Mouse (Mus musculus) common myeloid progenitor, adult 5-6 weeks (primary cell): ENCODE data around the gene Gramd4. TPM values are rescaled to one million over a fixed set of nuclear protein-coding genes. Genes with fewer than 3 reads are reported as not detected.

Experiments
- ATAC-seq: replicated peaks from 2 replicates; pipeline ENCODE4 v1.8.0; 2016; ENCODE audit warnings: low read depth, mild to moderate bottlenecking, moderate TSS enrichment, inconsistent platforms; ENCODE audit not compliant: poor library complexity, severe bottlenecking
- total RNA-seq: library from RNA; stranded (forward); fragments of 200-1000, 187-1606 nt; gene quantifications from 2 replicates; pipeline ENCODE4 v1.2.3, GENCODE M21; 2017

The Gramd4 gene
- total RNA-seq, 1 experiment from 2014 or later: 33.1 TPM

DNA sequence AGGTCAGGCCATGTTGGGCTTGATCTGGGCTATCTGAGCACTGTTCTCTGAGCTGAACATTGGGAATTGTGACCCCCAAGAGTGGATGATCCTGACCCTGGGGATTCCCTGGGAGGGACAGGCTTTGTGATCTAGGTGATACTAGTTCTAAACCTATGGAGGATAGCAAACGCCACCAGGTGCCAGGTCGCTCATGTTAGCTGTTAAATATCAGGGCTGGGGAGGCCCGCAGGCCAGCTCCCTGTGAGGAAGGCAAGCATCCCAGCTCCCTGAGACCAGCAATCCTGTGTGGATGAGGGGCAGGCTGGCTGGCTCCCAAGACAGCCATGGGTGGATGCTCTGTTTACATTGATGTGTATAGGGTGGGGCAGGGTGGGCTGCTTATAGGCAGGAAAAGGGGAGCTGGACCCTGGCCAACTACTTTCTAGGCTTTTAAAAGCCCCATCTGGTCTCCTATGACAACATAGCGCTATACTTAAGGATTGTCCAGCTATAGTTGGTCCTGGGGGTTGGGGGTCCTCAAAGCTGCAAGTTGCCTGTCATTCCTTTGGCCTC lies 10.5 kb downstream of the Gramd4 start:
- no peak for ATAC-seq

DNA sequence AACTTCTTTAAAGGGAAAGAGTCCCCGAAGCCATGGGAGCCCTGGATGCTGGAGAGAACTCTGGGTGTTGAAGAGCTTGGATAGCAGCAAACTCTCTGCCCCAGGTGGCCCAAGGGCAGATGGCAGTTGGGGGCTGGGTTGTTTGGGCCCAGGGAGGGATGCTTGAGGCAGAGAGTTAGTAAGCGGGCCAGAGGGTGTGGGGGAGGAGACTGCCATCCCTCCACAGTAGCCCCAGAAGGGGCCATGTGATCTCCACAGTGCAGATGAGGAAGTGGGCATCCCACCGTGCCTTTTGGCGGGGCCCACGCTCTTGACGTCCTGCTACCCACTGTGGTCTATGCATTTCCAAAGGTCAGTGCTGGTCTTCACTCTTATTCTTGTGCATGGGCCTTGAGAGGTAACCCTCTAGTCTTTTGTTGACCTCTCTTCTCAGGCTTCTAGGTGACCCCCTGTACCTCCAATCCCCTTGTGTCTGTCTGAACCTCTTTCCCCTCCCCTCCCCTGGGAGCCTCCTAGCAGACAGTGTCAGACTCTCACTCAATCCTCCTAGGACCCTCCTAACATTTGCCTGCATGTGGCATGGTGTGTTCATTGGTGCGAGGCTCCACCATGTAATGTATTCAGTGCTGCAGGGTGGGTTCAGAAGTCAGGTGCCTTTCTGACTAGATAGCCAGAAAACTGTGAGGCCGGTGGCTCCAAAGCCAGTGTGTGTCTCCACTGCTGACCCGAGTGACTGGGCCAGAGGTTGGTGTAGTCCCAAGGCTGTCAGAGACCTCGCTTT lies 11.7 kb downstream of the Gramd4 start:
- ATAC-seq: peak; percentile 31

DNA sequence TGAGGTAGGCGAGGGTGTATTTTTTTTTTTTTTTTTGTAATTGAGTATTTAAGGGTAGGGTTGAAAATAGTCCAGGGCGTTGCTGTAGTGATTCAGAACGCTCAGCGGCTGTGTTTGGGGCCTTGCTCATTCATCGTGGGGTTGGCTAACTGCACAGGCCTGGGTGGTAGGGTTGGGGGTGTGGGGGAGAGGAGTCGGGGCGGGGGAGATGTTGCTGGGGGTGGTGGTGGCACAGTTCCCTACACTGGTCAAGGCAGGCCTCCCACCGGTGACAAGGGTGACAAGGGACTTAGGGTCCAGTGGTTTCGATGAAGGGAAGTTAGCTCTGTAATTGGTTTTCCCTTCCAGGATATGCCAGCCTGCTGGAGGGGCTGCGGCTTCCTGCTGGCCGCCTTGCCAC lies 12.9 kb downstream of the Gramd4 start:
- peak; percentile 27 for ATAC-seq

DNA sequence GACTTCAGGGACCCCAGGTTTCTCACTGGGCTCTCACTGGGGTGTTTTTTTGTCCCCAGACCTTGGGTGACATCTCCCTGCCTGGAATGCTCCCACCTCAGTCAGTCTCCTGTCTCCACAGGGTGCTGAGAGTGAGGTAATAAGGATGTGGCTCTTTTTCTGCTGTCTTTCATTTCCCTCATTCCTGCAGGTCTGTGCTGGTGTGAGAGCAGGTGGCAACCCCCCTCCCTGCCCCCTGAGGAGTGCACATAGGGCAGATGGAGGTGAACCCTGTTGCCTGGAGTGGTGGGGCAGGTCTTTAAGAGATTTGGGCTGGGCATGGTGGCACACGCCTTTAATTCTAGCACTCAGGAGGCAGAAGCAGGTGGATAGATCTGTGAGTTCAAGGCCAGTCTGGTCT lies 13.7 kb downstream of the Gramd4 start:
- ATAC-seq: peak; percentile 19

DNA sequence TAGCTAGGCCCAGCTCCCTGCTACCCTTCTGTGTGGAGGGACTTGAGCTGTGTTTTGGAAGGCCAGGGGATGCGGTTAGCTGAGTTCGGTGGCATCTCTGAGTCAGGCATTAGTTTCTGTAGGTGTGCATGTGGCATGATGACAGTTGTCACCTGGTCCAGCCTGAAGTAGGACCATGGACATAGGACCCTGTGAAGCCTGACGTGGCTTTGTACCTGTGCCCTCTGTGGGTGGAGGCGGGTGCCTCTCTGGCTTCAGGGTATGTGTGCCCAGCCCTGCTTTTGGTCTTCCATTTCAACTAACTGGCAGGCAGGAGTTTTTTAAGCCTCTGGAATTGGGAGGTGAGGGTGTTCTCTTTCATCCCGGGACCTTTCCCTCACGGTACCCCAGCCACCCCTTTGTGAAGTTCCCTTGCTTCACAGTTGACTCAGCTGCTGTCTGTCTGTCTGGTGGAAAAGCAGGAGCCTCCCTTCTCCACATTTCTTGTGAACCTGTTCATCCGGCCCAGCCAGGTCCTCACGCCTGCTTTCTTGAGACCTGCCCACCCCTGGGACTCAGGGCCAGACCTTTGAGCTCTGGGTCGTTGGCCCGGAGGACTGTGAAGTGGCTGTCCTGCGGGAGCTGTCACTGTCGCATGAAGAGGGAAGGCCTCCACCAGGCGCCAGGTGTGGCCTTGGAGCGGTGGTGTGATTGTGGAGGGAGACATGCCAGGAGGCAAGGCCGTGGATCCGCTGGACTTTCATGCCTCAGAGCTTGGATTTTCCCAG lies 16.9 kb downstream of the Gramd4 start:
- ATAC-seq: no peak

DNA sequence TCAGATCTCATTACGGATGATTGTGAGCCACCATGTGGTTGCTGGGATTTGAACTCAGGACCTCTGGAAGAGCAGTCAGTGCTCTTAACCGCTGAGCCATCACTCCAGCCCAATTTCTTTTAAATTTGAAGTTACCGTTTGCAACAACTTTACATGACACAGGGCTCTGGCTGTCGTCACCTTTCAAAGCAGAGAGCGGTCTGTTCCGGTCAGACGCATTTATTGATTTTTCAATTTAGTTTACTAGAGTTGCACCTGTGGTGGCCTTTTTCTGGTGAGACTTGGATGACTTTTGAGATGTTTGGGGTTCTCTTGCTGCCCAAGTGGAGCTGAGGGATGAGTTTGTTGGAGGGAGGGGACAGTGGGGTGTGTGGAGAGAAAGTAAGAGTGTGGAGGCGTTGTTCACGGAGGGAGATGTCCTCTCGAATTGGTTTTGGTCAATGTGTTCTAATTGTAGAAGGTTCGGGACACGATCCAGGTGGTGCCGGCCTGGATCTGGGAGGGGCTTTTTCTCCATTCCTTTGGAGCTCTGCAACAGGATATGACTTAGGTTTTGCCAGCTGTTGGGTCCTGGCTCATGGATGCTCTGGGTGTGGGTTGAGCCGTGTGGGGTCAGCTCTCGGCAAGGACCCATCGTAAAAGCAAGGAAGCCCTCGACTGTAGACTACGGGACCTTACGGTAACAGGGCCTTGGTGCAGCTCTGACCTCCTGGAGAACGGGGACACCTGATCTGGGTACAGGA lies 18.0 kb downstream of the Gramd4 start:
- ATAC-seq: no peak

DNA sequence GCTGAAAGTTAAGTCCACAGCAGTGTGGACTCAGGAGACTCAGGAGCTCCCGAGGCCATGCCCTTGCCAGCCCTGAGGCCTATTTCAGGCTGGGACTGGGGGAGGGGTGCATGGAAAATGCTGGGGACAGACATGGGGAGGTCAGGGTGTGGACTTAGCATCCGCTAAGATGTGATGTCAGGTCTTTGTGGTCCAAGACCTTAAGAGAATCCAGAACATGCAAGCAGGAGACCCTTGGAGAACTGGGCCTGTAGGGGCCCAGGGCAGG lies 18.5 kb downstream of the Gramd4 start:
- no peak for ATAC-seq

DNA sequence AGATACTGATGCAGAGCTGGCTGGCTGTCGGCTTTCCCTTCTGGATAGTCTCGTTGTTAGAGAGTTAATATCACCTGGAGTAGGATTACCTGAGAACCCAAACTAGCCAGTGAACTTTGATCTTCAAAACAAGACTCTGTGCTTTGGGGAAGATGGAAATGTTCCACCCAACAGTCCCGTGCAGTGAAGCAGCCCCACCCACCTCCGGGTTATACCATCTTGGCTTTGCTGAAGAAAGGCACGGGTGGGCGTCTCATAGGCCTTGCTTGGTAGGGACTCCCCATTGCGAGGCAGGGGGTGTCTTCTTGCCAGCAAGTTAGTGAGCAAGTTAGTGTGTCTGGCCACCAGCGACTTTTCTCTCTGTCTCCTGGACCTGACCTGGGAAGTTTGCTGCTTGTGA lies 18.9 kb downstream of the Gramd4 start:
- no peak for ATAC-seq

DNA sequence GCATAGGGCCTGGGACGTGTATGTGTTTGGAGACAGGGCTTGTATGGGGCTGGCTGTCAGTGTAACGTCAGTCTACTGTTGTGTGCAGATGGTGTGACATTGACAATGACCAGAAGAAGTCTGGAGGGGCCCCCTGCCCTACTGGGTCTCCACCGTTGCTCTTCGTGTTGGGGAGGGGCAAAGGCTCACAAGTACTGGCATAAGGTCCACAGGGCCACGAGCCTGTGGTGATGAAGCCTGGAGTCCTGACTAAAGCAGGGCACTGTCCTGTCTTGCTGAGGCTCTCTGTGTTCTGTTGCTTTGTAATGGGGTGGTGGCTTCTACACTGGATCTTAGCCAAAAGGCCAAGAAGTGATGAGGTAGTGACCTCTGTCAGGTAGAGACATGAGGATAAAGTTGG lies 20.4 kb downstream of the Gramd4 start:
- no peak for ATAC-seq

DNA sequence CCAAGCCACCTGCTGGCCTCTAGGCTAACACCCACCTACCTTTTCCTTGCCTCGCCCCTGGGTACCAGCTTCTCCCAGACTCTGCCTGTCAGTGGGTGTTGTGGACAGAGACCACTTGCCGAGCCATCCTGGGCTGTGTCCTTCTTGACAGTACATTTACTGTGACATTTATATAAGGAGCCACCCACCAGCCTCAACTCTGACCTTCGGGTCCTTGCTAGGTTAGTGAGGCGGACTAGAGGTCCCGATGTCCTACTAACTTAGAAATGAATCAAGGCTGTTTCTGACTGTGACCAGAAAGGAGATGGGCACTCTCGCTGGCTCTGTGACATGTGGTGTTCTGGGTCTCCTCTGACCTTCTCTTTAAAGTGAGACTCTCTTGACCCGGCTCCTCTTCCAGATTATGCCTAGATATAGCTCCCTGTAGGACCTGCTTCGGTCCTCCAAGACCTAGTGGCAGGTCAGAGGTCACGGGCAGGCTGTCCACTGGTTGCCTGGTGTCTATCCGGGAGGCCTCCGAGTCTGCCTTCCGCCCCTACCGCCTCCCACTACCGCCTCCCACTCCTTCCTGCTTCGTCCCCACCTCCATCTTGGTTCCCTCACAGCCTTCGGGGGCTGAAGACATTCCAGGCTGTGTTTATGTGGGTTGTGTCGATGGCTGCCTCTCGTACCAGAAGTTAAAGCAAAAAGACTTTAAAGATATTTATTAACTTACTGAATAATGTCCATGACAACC lies 21.2 kb downstream of the Gramd4 start:
- no peak for ATAC-seq

DNA sequence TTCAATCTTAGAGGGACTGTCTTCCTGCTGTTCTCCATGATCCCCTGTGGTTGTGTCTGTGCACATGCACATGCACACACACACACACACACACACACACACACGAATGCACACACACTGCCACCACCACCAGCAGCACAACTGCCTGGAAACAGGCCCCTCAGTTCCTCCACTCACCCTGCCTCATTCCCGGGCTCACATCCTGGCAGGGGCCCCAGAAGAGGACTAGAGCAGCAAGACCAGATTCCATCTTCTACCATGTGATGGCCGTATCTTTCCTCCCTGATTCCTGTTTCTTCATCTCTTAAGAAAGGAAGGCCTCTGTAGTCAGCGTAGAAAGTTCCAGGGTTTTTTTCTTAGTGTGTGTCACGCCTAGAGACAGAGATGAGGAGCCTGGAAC lies 22.0 kb downstream of the Gramd4 start:
- ATAC-seq: no peak

DNA sequence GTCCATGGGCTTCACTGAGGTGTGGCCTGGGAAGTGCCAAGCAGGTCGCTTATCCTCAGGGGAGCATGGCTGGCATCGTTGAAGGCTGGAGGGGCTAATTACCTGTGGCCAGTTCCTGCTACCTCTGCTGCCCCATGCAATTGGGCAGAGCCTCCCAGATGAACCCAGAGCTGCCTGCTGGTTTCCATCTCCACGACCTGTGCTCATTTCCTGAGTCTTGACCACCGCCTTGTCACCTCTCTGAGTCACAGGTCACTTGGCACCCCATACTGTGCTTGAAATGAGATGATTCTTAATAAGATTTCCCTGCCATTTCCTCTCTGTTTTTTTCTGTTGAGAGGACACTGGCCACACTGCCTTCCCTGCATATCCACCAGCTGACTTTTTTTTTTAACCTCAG lies 22.4 kb downstream of the Gramd4 start:
- no peak for ATAC-seq

DNA sequence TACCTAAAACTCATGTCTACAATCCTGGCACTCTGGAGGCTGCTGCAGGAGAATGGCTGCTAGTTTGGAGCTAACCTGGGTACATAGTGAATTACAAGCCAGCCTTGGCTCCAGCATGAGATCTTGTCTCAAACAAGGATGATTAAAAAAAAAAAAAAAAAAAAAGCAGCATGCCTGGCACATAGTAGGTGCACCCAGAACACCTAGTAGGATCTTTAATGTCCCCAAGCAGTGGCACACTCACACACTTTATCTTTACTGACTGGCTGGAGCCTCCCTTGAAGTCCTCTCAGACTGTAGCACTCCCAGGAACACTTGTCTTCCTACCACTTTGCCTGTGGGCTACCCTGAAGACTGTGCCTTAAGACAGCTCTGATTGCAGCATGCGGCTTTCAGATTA lies 22.9 kb downstream of the Gramd4 start:
- ATAC-seq: no peak

DNA sequence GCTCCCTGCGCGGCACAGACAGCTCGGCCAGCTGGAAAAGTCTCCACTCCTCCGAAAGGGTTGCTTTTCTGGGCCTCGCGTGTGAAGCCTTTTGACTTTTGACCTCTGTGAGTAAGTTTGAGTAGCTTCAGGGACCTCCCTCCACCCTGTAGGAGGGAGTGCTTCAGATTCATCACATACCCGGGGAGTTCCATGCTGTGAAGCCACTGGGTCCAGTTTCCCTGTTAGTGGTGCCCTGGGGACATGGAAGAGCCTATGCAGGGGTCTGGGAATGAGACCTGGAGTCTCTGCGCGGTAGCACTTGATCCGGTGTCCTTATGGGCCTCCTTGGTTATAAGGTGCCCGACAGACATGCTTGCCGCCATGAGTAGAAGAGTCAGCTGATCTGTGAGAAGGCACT lies 24.2 kb downstream of the Gramd4 start:
- ATAC-seq: no peak

DNA sequence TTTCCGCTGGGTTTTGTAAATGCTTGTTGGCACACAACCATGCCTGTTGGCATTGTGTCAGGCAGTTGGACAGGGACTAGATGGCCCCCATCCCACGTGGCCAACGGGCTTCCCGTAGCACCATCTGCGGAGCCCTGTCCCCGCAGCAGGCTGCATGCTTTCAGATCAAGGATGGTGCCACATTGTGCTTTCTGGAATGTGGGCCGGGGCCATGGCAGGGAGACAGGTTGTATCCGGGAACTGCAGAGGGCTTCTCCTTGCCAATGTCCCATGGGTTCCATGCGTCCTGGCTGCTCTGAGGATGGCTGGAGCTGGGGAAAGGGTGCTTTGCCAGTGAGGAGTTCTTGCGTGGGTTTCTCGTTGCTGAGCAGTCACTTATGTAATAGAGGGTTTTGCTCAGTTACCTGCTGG lies 25.1 kb downstream of the Gramd4 start:
- no peak for ATAC-seq

DNA sequence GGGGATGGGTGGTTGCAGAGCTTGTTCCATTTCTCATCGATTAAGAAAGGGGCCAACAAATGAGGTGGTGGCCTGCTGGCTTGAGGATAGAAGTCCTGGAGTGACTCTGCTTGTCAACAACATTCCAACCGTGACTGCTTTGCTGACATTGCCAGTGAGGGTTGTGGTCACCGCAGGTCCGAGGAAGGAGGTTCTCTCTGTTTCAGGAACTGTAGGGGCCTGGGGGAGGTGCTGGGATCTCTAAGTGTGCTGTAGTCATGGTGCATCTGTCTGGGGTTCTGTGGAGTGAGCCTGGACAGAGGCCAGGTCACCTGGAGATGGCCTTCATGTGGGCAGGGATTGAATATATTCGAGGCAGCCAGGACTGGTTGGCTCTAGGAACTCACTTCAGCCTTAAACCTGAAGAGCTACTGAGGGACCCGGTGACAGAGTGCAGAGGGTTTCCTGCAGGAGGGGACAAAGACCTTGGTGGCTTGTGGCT lies 25.8 kb downstream of the Gramd4 start:
- peak; percentile 41 for ATAC-seq

DNA sequence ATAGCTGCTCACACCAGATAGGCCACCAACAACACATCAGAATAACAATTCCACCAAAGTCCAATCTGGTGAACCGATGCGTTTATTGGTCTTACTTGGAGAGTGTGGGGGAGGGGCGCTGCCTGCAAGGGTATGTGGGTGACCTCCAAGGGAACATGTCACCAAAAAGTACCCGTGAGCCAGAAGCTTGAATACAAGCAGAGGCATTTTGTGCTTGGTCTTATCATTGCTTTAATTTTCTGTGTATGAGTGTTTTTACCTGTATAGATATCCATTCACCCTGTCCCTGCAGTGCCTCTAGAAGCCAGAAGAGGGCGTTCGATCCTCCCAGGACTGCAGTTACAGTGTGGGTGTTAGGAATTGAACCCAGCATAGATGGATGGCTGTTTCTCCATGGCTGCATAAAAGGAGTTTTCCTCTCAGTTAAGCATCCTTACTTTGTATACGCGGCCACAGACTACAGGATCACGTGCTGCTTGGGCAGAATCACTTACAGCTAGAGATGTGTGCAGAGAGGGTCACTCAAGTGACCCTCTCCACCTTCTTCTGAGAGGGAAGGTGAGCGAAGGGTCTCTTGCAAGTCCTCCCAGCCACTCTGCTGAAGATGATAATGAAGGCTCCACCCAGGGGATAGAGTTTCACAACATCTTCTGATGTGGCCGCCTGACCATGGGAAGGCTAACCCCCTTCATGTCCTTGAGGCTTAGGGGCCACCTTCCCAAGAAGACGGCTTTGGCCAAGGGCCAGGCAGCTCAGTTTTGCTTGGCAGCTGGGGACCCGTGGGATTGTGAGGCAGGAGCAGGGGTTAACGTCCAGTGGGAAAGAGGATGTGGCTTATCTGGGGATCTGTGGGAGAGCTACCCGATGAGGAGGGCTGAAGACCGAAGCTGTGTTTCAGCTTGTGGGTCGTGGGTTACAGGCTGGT lies 28.1 kb downstream of the Gramd4 start:
- no peak; the same call in 1 of the 2 replicates for ATAC-seq

DNA sequence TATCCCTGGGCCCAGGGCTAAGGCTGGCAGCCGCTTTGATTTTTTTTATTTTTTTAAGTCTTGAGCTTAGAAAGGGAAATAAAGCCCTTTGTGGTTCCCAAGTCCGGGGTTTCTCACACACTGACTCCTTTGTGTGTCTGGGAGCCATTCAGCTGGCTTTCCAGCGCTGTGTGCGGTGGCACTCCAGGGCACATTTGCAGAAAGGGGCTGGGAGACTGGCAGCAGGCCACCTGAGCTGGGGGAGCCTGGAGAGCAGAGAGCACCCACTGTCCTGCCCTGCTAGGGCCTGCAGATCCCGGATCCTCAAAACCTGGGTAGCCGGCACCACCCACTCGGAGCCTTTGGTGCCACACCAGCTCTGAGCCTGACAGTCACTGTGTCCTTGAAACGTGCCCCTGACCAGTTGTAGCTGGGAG lies 28.8 kb downstream of the Gramd4 start:
- no peak for ATAC-seq

DNA sequence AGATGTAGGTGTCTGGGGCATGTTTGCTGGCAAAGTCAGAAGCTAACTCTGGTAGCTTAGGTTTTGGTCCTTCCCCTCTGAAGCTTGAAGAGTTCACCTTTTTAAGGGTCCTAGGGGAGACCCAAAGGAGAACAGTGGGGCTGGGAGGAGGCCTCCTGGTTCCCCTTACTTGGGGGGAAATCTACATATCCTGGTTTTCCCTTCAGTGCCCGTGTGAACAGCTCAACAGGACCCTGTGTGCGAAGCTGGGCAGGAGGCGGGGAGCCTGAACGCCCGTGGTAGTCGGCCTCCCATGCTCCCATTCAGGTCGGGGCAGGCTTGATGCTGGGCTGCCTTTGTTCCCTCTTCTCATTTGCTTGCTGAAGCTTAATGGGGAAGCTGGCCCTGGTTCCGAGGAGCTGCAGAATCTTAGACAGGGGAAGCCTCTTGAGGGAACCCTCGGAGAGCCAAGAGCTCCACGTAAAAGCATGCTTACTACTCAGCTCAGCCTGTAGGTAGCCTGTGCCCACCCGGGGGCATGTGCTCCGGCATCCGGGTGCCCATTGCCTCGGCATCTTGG lies 30.2 kb downstream of the Gramd4 start:
- no peak for ATAC-seq
